Mouse (Mus musculus) ES-Bruce4 (cell line): ENCODE data around the gene Spp1. TPM values are rescaled to one million over a fixed set of nuclear protein-coding genes. Genes with fewer than 3 reads are reported as not detected.

Experiments
- H3K27ac ChIP-seq: 2 replicates; pipeline ENCODE4 v1.5.1; 2012; ENCODE audit warnings: low read length, inconsistent platforms; ENCODE audit not compliant: insufficient read depth
- H3K27me3 ChIP-seq: 2 replicates; pipeline ENCODE4 v1.6.1; 2012; ENCODE audit warnings: mild to moderate bottlenecking, low read length, inconsistent platforms; ENCODE audit not compliant: control insufficient read depth, poor library complexity, insufficient read depth, severe bottlenecking
- H3K36me3 ChIP-seq: 2 replicates; pipeline ENCODE4 v1.6.1; 2012; ENCODE audit warnings: inconsistent platforms, mild to moderate bottlenecking, low read length, moderate library complexity; ENCODE audit not compliant: control insufficient read depth, poor library complexity, insufficient read depth, severe bottlenecking
- H3K4me1 ChIP-seq: one replicate; pipeline ENCODE4 v1.8.1; 2011; ENCODE audit warnings: low read length; ENCODE audit not compliant: control insufficient read depth, insufficient read depth
- H3K4me3 ChIP-seq: 2 replicates; pipeline ENCODE4 v1.5.1; 2011; ENCODE audit warnings: low read depth, mild to moderate bottlenecking, low read length
- H3K9ac ChIP-seq: 2 replicates; pipeline ENCODE4 v1.6.1; 2012; ENCODE audit warnings: low read depth, mild to moderate bottlenecking, inconsistent platforms; ENCODE audit not compliant: poor library complexity, severe bottlenecking
- H3K9me3 ChIP-seq: replicated peaks from 2 replicates; pipeline ENCODE4 v1.6.1; 2012; ENCODE audit warnings: mild to moderate bottlenecking, low read length, inconsistent platforms; ENCODE audit not compliant: control insufficient read depth, poor library complexity, insufficient read depth, severe bottlenecking
- CTCF ChIP-seq: IDR thresholded peaks from one replicate; pipeline ENCODE4 v1.8.1; 2011; ENCODE audit warnings: low read depth, low read length
- EP300 ChIP-seq: IDR thresholded peaks from 2 replicates; pipeline ENCODE4 v1.6.1; 2011; ENCODE audit warnings: low read depth, low read length; ENCODE audit not compliant: insufficient read depth
- POLR2A ChIP-seq: IDR thresholded peaks from one replicate; pipeline ENCODE4 v1.8.1; 2011; ENCODE audit warnings: low read length; ENCODE audit not compliant: insufficient read depth
- polyA plus RNA-seq: library from polyadenylated mRNA; stranded (reverse); fragments of >200 nt; gene quantifications from 2 replicates; pipeline ENCODE4 v1.2.4, GENCODE M21; 2011; ENCODE audit warnings: low read depth; ENCODE audit not compliant: missing spikeins, insufficient read depth, insufficient read length

The Spp1 gene
- polyA plus RNA-seq, 1 experiment: 395 TPM

DNA sequence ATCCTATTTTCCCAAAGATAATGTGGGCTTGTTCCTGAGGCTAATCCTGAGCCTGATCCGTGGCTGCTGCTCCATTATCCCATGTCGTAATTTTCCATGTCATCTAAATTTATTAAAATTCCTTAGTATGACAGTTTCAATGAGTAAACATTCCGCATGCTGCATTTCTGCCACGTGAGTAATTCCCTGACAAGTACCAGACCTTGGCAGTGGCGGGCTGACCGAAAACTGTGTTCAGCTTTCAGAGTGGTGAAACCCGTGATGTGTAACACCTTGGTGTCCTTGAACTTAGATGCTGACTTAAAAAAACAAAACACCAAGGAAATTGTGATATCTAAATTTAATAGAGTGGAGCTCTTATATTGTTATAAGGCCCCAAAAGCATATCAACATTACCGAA is 30.4 kb downstream of the Spp1 start:
- no peak overlapping the region for H3K4me3 ChIP-seq
- peak overlapping the region; percentile 88 for H3K9ac ChIP-seq
- H3K27ac ChIP-seq: peak overlapping the region; percentile 87
- H3K4me1 ChIP-seq: no peaks in the 10 kb centered on the region
- TF ChIP-seq CTCF: no peak
- H3K9me3 ChIP-seq: no peaks in the 10 kb centered on the region
- no peaks in the 10 kb centered on the region for H3K36me3 ChIP-seq
- H3K27me3 ChIP-seq: no peaks in the 10 kb centered on the region

- TF ChIP-seq POLR2A (no peak), EP300 (no peak), CTCF (no peak)
- Histone ChIP-seq H3K4me1 (no peaks in the 10 kb centered on the region), H3K9ac (peak overlapping the region; percentile 88), H3K27ac (peak overlapping the region; percentile 87), H3K27me3 (no peaks in the 10 kb centered on the region), H3K36me3 (no peaks in the 10 kb centered on the region; the same call in 1 of the 2 replicates), H3K4me3 (peak overlapping the region; percentile 37), H3K9me3 (no peaks in the 10 kb centered on the region)
These were observed 30.8 kb downstream of the Spp1 start for GRCm38 (mm10) chr5:104465731-104466130.

GRCm38 (mm10) chr5:104466816-104467215 is 31.9 kb downstream of the Spp1 start:
- Histone ChIP-seq H3K4me1 (no peaks in the 10 kb centered on the region), H3K27me3 (no peaks in the 10 kb centered on the region), H3K9me3 (no peaks in the 10 kb centered on the region), H3K27ac (peak overlapping the region; percentile 8; the same call in 1 of the 2 replicates), H3K36me3 (peaks cover 2% of the 10 kb centered on the region; the same call in 1 of the 2 replicates), H3K4me3 (peak overlapping the region; percentile 30), H3K9ac (peak overlapping the region; percentile 88)
- no peak for TF ChIP-seq CTCF
- no peak for TF ChIP-seq POLR2A
- no peak for TF ChIP-seq EP300

- no peak for TF ChIP-seq EP300
- TF ChIP-seq POLR2A: no peak
- TF ChIP-seq CTCF: no peak
- no peaks in the 10 kb centered on the region for H3K9me3 ChIP-seq
- H3K4me3 ChIP-seq: no peak overlapping the region
- H3K4me1 ChIP-seq: no peaks in the 10 kb centered on the region
- no peaks in the 10 kb centered on the region for H3K27me3 ChIP-seq
- H3K9ac ChIP-seq: no peak overlapping the region
- no peak overlapping the region for H3K27ac ChIP-seq
- H3K36me3 ChIP-seq: peaks cover 2% of the 10 kb centered on the region; the same call in 1 of the 2 replicates
These were observed 33.7 kb downstream of the Spp1 start for GRCm38 (mm10) chr5:104468586-104468985.

DNA sequence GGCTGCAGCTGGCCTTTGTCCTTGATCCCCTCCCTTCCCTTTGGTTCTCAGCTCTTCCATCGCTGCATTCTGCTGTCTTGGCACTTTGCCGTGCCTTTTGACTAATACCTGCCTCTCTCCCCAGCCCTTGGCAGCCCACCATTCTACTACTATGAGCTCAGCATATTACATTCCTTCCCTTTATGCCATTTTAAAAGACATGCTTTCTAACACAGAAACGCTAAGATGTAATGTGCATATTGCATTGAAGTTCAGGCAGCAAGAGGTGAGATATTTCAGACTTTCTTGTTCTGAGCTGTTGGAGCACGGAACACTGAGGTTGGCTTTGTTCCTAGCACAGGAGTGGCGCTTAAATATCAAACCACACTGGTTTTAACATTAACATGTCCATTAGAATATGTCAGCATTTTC is 36.1 kb downstream of the Spp1 start:
- H3K9me3 ChIP-seq: no peaks in the 10 kb centered on the region

DNA sequence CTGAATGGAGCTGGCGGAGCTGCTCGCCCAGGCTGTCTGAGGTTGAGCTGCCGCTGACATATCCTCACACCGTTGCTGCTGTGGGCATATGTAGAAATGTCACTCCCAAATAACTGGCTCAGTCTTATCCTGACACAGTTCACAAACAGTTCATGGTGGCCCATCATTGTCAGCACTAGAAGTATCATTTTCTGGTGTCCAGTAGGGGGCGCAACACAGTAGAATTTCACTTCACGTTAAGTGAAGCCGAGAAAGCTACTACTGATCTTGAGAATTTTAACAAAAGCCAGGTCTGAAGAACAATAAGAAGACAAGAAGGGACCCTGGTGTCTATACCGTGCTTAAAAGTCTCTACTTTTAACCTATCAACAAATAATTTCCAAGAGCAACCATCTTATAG is 37.5 kb downstream of the Spp1 start:
- Histone ChIP-seq H3K9me3 (no peaks in the 10 kb centered on the region), H3K9ac (no peak overlapping the region), H3K27ac (no peak overlapping the region), H3K27me3 (no peaks in the 10 kb centered on the region), H3K36me3 (peaks cover 2% of the 10 kb centered on the region; the same call in 1 of the 2 replicates), H3K4me3 (no peak overlapping the region), H3K4me1 (no peaks in the 10 kb centered on the region)
- TF ChIP-seq CTCF: no peak
- TF ChIP-seq POLR2A: no peak
- TF ChIP-seq EP300: no peak

More for the DNA sequence above, 36.1 kb downstream of the Spp1 start:
- Histone ChIP-seq H3K27me3 (no peaks in the 10 kb centered on the region), H3K4me1 (no peaks in the 10 kb centered on the region), H3K27ac (no peak overlapping the region), H3K36me3 (peaks cover 2% of the 10 kb centered on the region; the same call in 1 of the 2 replicates), H3K9ac (no peak overlapping the region), H3K4me3 (no peak overlapping the region)
- TF ChIP-seq EP300 (no peak), POLR2A (no peak), CTCF (no peak)
